Mouse (Mus musculus): ENCODE results near the gene Gyg. TPM values are rescaled to one million over a fixed set of nuclear protein-coding genes. Genes with fewer than 3 reads are reported as not detected.
A peak's percentile ranks its signal among the peaks of the same experiment; 100 is the strongest.

The Gyg gene
- polyA plus RNA-seq, 1 experiment from 2014 or later = 29.5 TPM

- 81% methylated on average over 2 of the region's 2 CpGs for WGBS
- Histone ChIP-seq H3K36me3 (ENCODE audit: control insufficient read depth, insufficient read depth, low read length) (no peaks in the 10 kb centered on the region), H3K27ac (ENCODE audit: low read depth, low read length) (no peak overlapping the region), H3K4me1 (replicated peaks; ENCODE audit: control insufficient read depth, insufficient read depth, low read length) (no peaks in the 10 kb centered on the region), H3K9ac (ENCODE audit: low read depth, low read length) (no peak overlapping the region), H3K27me3 (ENCODE audit: control insufficient read depth, insufficient read depth, low read length) (no peaks in the 10 kb centered on the region), H3K4me2 (replicated peaks; ENCODE audit: low read depth, low read length) (no peak overlapping the region), H3K4me3 (ENCODE audit: low read depth, low read length) (no peak overlapping the region), H3K9me3 (ENCODE audit: control insufficient read depth, low read length) (no peaks in the 10 kb centered on the region)
- ATAC-seq (ENCODE audit: low FRiP score) (no peak), DNase-seq (ENCODE audit: low spot score) (no peak)
Observed at GRCm38 (mm10) chr3:20150511-20150910, 4.6 kb downstream of the Gyg start.

GRCm38 (mm10) chr3:20147647-20148046 is 7.5 kb downstream of the Gyg start:
- Histone ChIP-seq H3K4me1 (replicated peaks; ENCODE audit: control insufficient read depth, insufficient read depth, low read length) (no peaks in the 10 kb centered on the region), H3K9me3 (ENCODE audit: control insufficient read depth, low read length) (no peaks in the 10 kb centered on the region), H3K36me3 (ENCODE audit: control insufficient read depth, insufficient read depth, low read length) (no peaks in the 10 kb centered on the region), H3K27me3 (ENCODE audit: control insufficient read depth, insufficient read depth, low read length) (no peaks in the 10 kb centered on the region), H3K27ac (ENCODE audit: low read depth, low read length) (no peak overlapping the region), H3K9ac (ENCODE audit: low read depth, low read length) (no peak overlapping the region), H3K4me3 (ENCODE audit: low read depth, low read length) (no peak overlapping the region), H3K4me2 (replicated peaks; ENCODE audit: low read depth, low read length) (no peak overlapping the region)
- no peak for DNase-seq (ENCODE audit: low spot score)
- WGBS = 95% methylated on average over 5 of the region's 5 CpGs
- no peak for ATAC-seq (ENCODE audit: low FRiP score)

GRCm38 (mm10) chr3:20146884-20147395 is 8.2 kb downstream of the Gyg start:
- Histone ChIP-seq H3K9me3 (ENCODE audit: control insufficient read depth, low read length) (no peaks in the 10 kb centered on the region), H3K9ac (ENCODE audit: low read depth, low read length) (no peak overlapping the region), H3K4me1 (replicated peaks; ENCODE audit: control insufficient read depth, insufficient read depth, low read length) (no peaks in the 10 kb centered on the region), H3K36me3 (ENCODE audit: control insufficient read depth, insufficient read depth, low read length) (no peaks in the 10 kb centered on the region), H3K27ac (ENCODE audit: low read depth, low read length) (no peak overlapping the region), H3K4me2 (replicated peaks; ENCODE audit: low read depth, low read length) (no peak overlapping the region), H3K4me3 (ENCODE audit: low read depth, low read length) (no peak overlapping the region), H3K27me3 (ENCODE audit: control insufficient read depth, insufficient read depth, low read length) (no peaks in the 10 kb centered on the region)
- ATAC-seq (ENCODE audit: low FRiP score) = no peak
- 72% methylated on average over 7 of the region's 7 CpGs for WGBS
- peak; percentile 6 for DNase-seq (ENCODE audit: low spot score)

GRCm38 (mm10) chr3:20145696-20146113 is 9.4 kb downstream of the Gyg start:
- Histone ChIP-seq H3K4me3 (ENCODE audit: low read depth, low read length) (no peak overlapping the region), H3K4me1 (replicated peaks; ENCODE audit: control insufficient read depth, insufficient read depth, low read length) (no peaks in the 10 kb centered on the region), H3K4me2 (replicated peaks; ENCODE audit: low read depth, low read length) (no peak overlapping the region), H3K27me3 (ENCODE audit: control insufficient read depth, insufficient read depth, low read length) (no peaks in the 10 kb centered on the region), H3K36me3 (ENCODE audit: control insufficient read depth, insufficient read depth, low read length) (no peaks in the 10 kb centered on the region), H3K9me3 (ENCODE audit: control insufficient read depth, low read length) (no peaks in the 10 kb centered on the region), H3K27ac (ENCODE audit: low read depth, low read length) (no peak overlapping the region), H3K9ac (ENCODE audit: low read depth, low read length) (no peak overlapping the region)
- no peak for DNase-seq (ENCODE audit: low spot score)
- no peak for ATAC-seq (ENCODE audit: low FRiP score)
- 82% methylated on average over 1 of the region's 1 CpGs for WGBS

- 54% methylated on average over 2 of the region's 2 CpGs for WGBS
Observed at GRCm38 (mm10) chr3:20144401-20144800, 10.7 kb downstream of the Gyg start.

GRCm38 (mm10) chr3:20143726-20144125 is 11.4 kb downstream of the Gyg start:
- Histone ChIP-seq H3K27ac (ENCODE audit: low read depth, low read length) (no peak overlapping the region), H3K9me3 (ENCODE audit: control insufficient read depth, low read length) (no peaks in the 10 kb centered on the region), H3K27me3 (ENCODE audit: control insufficient read depth, insufficient read depth, low read length) (no peaks in the 10 kb centered on the region), H3K4me3 (ENCODE audit: low read depth, low read length) (no peak overlapping the region), H3K36me3 (ENCODE audit: control insufficient read depth, insufficient read depth, low read length) (no peaks in the 10 kb centered on the region), H3K4me2 (replicated peaks; ENCODE audit: low read depth, low read length) (no peak overlapping the region), H3K9ac (ENCODE audit: low read depth, low read length) (no peak overlapping the region), H3K4me1 (replicated peaks; ENCODE audit: control insufficient read depth, insufficient read depth, low read length) (no peaks in the 10 kb centered on the region)
- ATAC-seq (ENCODE audit: low FRiP score) (no peak), DNase-seq (ENCODE audit: low spot score) (no peak)
- WGBS = 88% methylated on average over 3 of the region's 3 CpGs

More at GRCm38 (mm10) chr3:20144401-20144800, 10.7 kb downstream of the Gyg start:
- no peaks in the 10 kb centered on the region for H3K4me1 ChIP-seq (replicated peaks; ENCODE audit: control insufficient read depth, insufficient read depth, low read length)
- H3K9me3 ChIP-seq (ENCODE audit: control insufficient read depth, low read length) = no peaks in the 10 kb centered on the region
- no peaks in the 10 kb centered on the region for H3K36me3 ChIP-seq (ENCODE audit: control insufficient read depth, insufficient read depth, low read length)
- H3K27me3 ChIP-seq (ENCODE audit: control insufficient read depth, insufficient read depth, low read length) = no peaks in the 10 kb centered on the region
- no peak overlapping the region for H3K27ac ChIP-seq (ENCODE audit: low read depth, low read length)
- H3K9ac ChIP-seq (ENCODE audit: low read depth, low read length) = no peak overlapping the region
- DNase-seq (ENCODE audit: low spot score) (no peak), ATAC-seq (ENCODE audit: low FRiP score) (no peak)
- H3K4me3 ChIP-seq (ENCODE audit: low read depth, low read length) = no peak overlapping the region
- no peak overlapping the region for H3K4me2 ChIP-seq (replicated peaks; ENCODE audit: low read depth, low read length)

- no peak for ATAC-seq (ENCODE audit: low FRiP score)
- Histone ChIP-seq H3K9ac (ENCODE audit: low read depth, low read length) (no peak overlapping the region), H3K9me3 (ENCODE audit: control insufficient read depth, low read length) (no peaks in the 10 kb centered on the region), H3K36me3 (ENCODE audit: control insufficient read depth, insufficient read depth, low read length) (no peaks in the 10 kb centered on the region), H3K4me1 (replicated peaks; ENCODE audit: control insufficient read depth, insufficient read depth, low read length) (no peaks in the 10 kb centered on the region), H3K27ac (ENCODE audit: low read depth, low read length) (no peak overlapping the region), H3K4me3 (ENCODE audit: low read depth, low read length) (no peak overlapping the region), H3K4me2 (replicated peaks; ENCODE audit: low read depth, low read length) (no peak overlapping the region), H3K27me3 (ENCODE audit: control insufficient read depth, insufficient read depth, low read length) (no peaks in the 10 kb centered on the region)
- 91% methylated on average over 3 of the region's 3 CpGs for WGBS
- DNase-seq (ENCODE audit: low spot score) = no peak
Observed at GRCm38 (mm10) chr3:20142576-20142975, 12.5 kb downstream of the Gyg start.

- no peaks in the 10 kb centered on the region for H3K27me3 ChIP-seq (ENCODE audit: control insufficient read depth, insufficient read depth, low read length)
- H3K36me3 ChIP-seq (ENCODE audit: control insufficient read depth, insufficient read depth, low read length) = no peaks in the 10 kb centered on the region
- 97% methylated on average over 2 of the region's 2 CpGs for WGBS
- H3K9ac ChIP-seq (ENCODE audit: low read depth, low read length) = no peak overlapping the region
- H3K9me3 ChIP-seq (ENCODE audit: control insufficient read depth, low read length) = no peaks in the 10 kb centered on the region
- H3K4me1 ChIP-seq (replicated peaks; ENCODE audit: control insufficient read depth, insufficient read depth, low read length) = no peaks in the 10 kb centered on the region
- no peak for ATAC-seq (ENCODE audit: low FRiP score)
- DNase-seq (ENCODE audit: low spot score) = no peak
- no peak overlapping the region for H3K4me3 ChIP-seq (ENCODE audit: low read depth, low read length)
- H3K4me2 ChIP-seq (replicated peaks; ENCODE audit: low read depth, low read length) = no peak overlapping the region
- no peak overlapping the region for H3K27ac ChIP-seq (ENCODE audit: low read depth, low read length)
Observed at GRCm38 (mm10) chr3:20142101-20142500, 13.0 kb downstream of the Gyg start.

- Histone ChIP-seq H3K9me3 (ENCODE audit: control insufficient read depth, low read length) (no peaks in the 10 kb centered on the region), H3K27ac (ENCODE audit: low read depth, low read length) (no peak overlapping the region), H3K27me3 (ENCODE audit: control insufficient read depth, insufficient read depth, low read length) (no peaks in the 10 kb centered on the region), H3K4me1 (replicated peaks; ENCODE audit: control insufficient read depth, insufficient read depth, low read length) (no peaks in the 10 kb centered on the region), H3K4me2 (replicated peaks; ENCODE audit: low read depth, low read length) (no peak overlapping the region), H3K9ac (ENCODE audit: low read depth, low read length) (no peak overlapping the region), H3K36me3 (ENCODE audit: control insufficient read depth, insufficient read depth, low read length) (no peaks in the 10 kb centered on the region), H3K4me3 (ENCODE audit: low read depth, low read length) (no peak overlapping the region)
- 38% methylated on average over 1 of the region's 1 CpGs for WGBS
- DNase-seq (ENCODE audit: low spot score) (peak; percentile 23), ATAC-seq (ENCODE audit: low FRiP score) (no peak)
Observed at GRCm38 (mm10) chr3:20141679-20142078, 13.4 kb downstream of the Gyg start.
